ENCODE assay signal across 18 mouse cellular contexts in genomic region chr1:43173283-43174226, GRCm38 (mm10). TPM values are rescaled to one million over a fixed set of nuclear protein-coding genes. Genes with fewer than 3 reads are reported as not detected.
DNase-seq lines count a peak whose midpoint lies in the region; ATAC-seq and TF ChIP-seq lines count a peak whose summit lies in the region.
"Had no signal": no experiment of that assay in that cellular context is flagged by ENCODE, and none has a peak within 500 bp of the region (broad histone marks: within the 10 kb centered on the region; RNA-seq: fewer than 3 reads in every experiment).

No protein-coding gene starts in this region.

- peaks cover 27 to 66% of the 10 kb centered on the region in 2 experiments for H3K4me1 ChIP-seq in heart, embryonic 14.5 days (ENCODE audit: control insufficient read depth in 2 of 2, insufficient read depth in 2 of 2, low read length in 2 of 2)
- peaks cover 21% of the 10 kb centered on the region; the same call in 1 of the 2 replicates for H3K4me1 ChIP-seq in small intestine, adult 2 months (ENCODE audit: control insufficient read depth, insufficient read depth, insufficient read length, low read length)
- no peaks in the 10 kb centered on the region for H3K4me1 ChIP-seq in lung, adult 2 months (ENCODE audit: control insufficient read depth, insufficient read depth, low read length)
- H3K4me1 ChIP-seq: forebrain, embryonic 10.5 days; midbrain, embryonic 13.5 days had no signal

- 0 out of 2 replicates have a peak, but pooled peaks cover 4% of the 10 kb centered on the region for H3K36me3 ChIP-seq in heart, embryonic 14.5 days (ENCODE audit: control insufficient read depth, insufficient read depth, low read length)
- H3K36me3 ChIP-seq in small intestine, adult 2 months (ENCODE audit: control insufficient read depth, insufficient read depth, low read length): no peaks in the 10 kb centered on the region
- H3K36me3 ChIP-seq: forebrain, embryonic 10.5 days; limb, embryonic 15.5 days; midbrain, embryonic 13.5 days had no signal

- H3K4me2 ChIP-seq in heart, embryonic 14.5 days (ENCODE audit: low read length): no peak overlapping the region
- H3K4me2 ChIP-seq: limb, embryonic 15.5 days; midbrain, embryonic 13.5 days had no signal

- peak; percentile 68 for ATAC-seq in heart, embryonic 14.5 days (ENCODE audit: insufficient number of reproducible peaks, insufficient read depth, low FRiP score, low read depth)
- ATAC-seq: CD4-positive, CD25-positive, alpha-beta regulatory T cell, adult 4 months; inflammation-experienced regulatory T-cells, adult 6 months; midbrain, embryonic 13.5 days had no signal

- DNase-seq in heart, adult 9 months (ENCODE audit: low spot score in 2 of 2): no peak
- peak; percentile 33 for DNase-seq in ovary, postnatal 14 days (ENCODE audit: low spot score)
- no peak for DNase-seq in ovary, adult 18-20 months (ENCODE audit: low spot score)
- peak; percentile 43 for DNase-seq in gastrocnemius, postnatal 10 days
- no peak for DNase-seq in lung, adult 2 months
- DNase-seq: cerebellum, postnatal 25 days; kidney, postnatal 25 days; lung, adult 18-20 months; right cerebral cortex, postnatal 14 days had no signal

- H3K4me3 ChIP-seq in heart, embryonic 14.5 days (ENCODE audit: control insufficient read depth in 1 of 2, insufficient read depth in 1 of 2, low read depth in 1 of 2, low read length in 2 of 2): no peak overlapping the region
- no peak overlapping the region for H3K4me3 ChIP-seq in small intestine, adult 2 months (ENCODE audit: low read depth, low read length)
- no peak overlapping the region for H3K4me3 ChIP-seq in lung, adult 2 months (replicated peaks; ENCODE audit: extremely low read depth, low read depth, low read length)
- H3K4me3 ChIP-seq: forebrain, embryonic 10.5 days; limb, embryonic 15.5 days; midbrain, embryonic 13.5 days had no signal

- peak overlapping the region; percentile 58 to 70 for H3K27ac ChIP-seq in heart, embryonic 14.5 days (replicated peaks in 1 of 2; ENCODE audit: control insufficient read depth in 1 of 2, insufficient read depth in 1 of 2, low read depth in 2 of 2, low read length in 2 of 2)
- H3K27ac ChIP-seq in small intestine, adult 2 months (ENCODE audit: insufficient read depth, low read depth, low read length): peak overlapping the region; percentile 10; the same call in 1 of the 2 replicates
- H3K27ac ChIP-seq: forebrain, embryonic 10.5 days; limb, embryonic 15.5 days; midbrain, embryonic 13.5 days had no signal

- H3K9ac ChIP-seq in heart, embryonic 14.5 days (ENCODE audit: low read length): peak overlapping the region; percentile 6; the same call in 1 of the 2 replicates
- H3K9ac ChIP-seq: limb, embryonic 15.5 days; midbrain, embryonic 13.5 days had no signal

- H3K27me3 ChIP-seq in heart, embryonic 14.5 days (ENCODE audit: control insufficient read depth, insufficient read depth, low read length): no peaks in the 10 kb centered on the region
- no peaks in the 10 kb centered on the region for H3K27me3 ChIP-seq in small intestine, adult 2 months (ENCODE audit: control insufficient read depth, insufficient read depth, low read length)
- H3K27me3 ChIP-seq: limb, embryonic 15.5 days; midbrain, embryonic 13.5 days had no signal

- no peaks in the 10 kb centered on the region for H3K9me3 ChIP-seq in heart, embryonic 14.5 days (ENCODE audit: control insufficient read depth, low read length)
- H3K9me3 ChIP-seq: forebrain, embryonic 10.5 days; limb, embryonic 15.5 days; midbrain, embryonic 13.5 days had no signal

- WGBS in heart, embryonic 14.5 days: 48% methylated on average over 7 of the region's 7 CpGs
- WGBS in small intestine, adult 2 months: 32% methylated on average over 7 of the region's 7 CpGs
- WGBS in lung, adult 2 months: 69% methylated on average over 7 of the region's 7 CpGs

- TF ChIP-seq POLR2A in small intestine, adult 2 months (IDR thresholded peaks at IDR 0.05; ENCODE audit: low read depth, low read length): no peak
- no peak for TF ChIP-seq POLR2A in lung, adult 2 months (IDR thresholded peaks at IDR 0.05; ENCODE audit: borderline replicate concordance, extremely low read depth, low read depth, low read length)

- TF ChIP-seq CTCF in small intestine, adult 2 months (IDR thresholded peaks at IDR 0.05; ENCODE audit: extremely low read depth, insufficient read length, insufficient replicate concordance, low read depth, low read length): no peak
- TF ChIP-seq CTCF in lung, adult 2 months (IDR thresholded peaks at IDR 0.05; ENCODE audit: insufficient read depth, low read length): no peak

RNA-seq across cellular contexts. Expression of gene Fhl2, which starts 23.2 kb away (rescaled TPM):
- polyA plus RNA-seq in heart, embryonic 14.5 days (2014; fragmentation: Nextera tagmentation; extraction: Ambion mirVana): 358 and 365 TPM in 2 replicates
- total RNA-seq in gastrocnemius, postnatal 10 days (2021): 10 to 100 TPM; 21.7 to 22.1 TPM
- 33.4 and 56.9 TPM in 2 replicates for polyA plus RNA-seq in small intestine, adult 2 months (2012; rRNA removed)
- 6.1 and 13.9 TPM in 2 replicates for polyA plus RNA-seq in lung, adult 2 months (2012; rRNA removed)
- total RNA-seq: hematopoietic stem cell, adult 5-6 weeks; MEL had no signal

Comparison
In these comparisons a context has a peak if more than half of its experiments do, and no peak if none do; other contexts are left out.
1. DNase-seq: peak in ovary, postnatal 14 days (single experiment) and gastrocnemius, postnatal 10 days (single experiment); none in heart, adult 9 months (0 of 2), ovary, adult 18-20 months (single experiment) and lung, adult 2 months (single experiment).